Mouse (Mus musculus) hindbrain, embryonic 11.5 days (tissue): Measurements from ENCODE around the gene Hyou1. TPM values are rescaled to one million over a fixed set of nuclear protein-coding genes. Genes with fewer than 3 reads are reported as not detected.
"Not testable (repeated sequence)": the region's sequence is repeated elsewhere in the genome, so short reads cannot be mapped to it uniquely, and the experiment has no call there.

Experiments
- ATAC-seq: fragments of 200-750 bp; cut with Nextera tagmentation; 2 replicates; pipeline ENCODE4 v1.8.0; 2017; ENCODE audit warnings: mild to moderate bottlenecking, moderate TSS enrichment, moderate library complexity; ENCODE audit not compliant: low FRiP score
- DNase-seq: peaks from one replicate; pipeline ENCODE4 v3.0.0-alpha.2; 2015; ENCODE audit warnings: low spot score
- H3K27ac ChIP-seq: fragments of 300-500 bp; sonication (generic); 2 replicates; pipeline ENCODE4 v1.5.1; 2014; ENCODE audit warnings: mild to moderate bottlenecking, low read depth, low read length
- H3K27me3 ChIP-seq: fragments of 300-500 bp; sonication (generic); 2 replicates; pipeline ENCODE4 v1.6.1; 2014; ENCODE audit warnings: mild to moderate bottlenecking, low read length, moderate library complexity, mixed read lengths; ENCODE audit not compliant: control insufficient read depth, insufficient read depth
- H3K36me3 ChIP-seq: fragments of 300-500 bp; sonication (generic); 2 replicates; pipeline ENCODE4 v1.6.1; 2014; ENCODE audit warnings: mild to moderate bottlenecking, low read length, moderate library complexity, mixed read lengths; ENCODE audit not compliant: control insufficient read depth, insufficient read depth
- H3K4me1 ChIP-seq: fragments of 300-500 bp; sonication (generic); replicated peaks from 2 replicates; pipeline ENCODE4 v1.6.1; 2014; ENCODE audit warnings: low read length, mixed read lengths; ENCODE audit not compliant: control insufficient read depth, insufficient read depth
- H3K4me2 ChIP-seq: fragments of 300-500 bp; sonication (generic); replicated peaks from 2 replicates; pipeline ENCODE4 v1.6.1; 2014; ENCODE audit warnings: mild to moderate bottlenecking, low read depth, low read length
- H3K4me3 ChIP-seq: fragments of 300-500 bp; sonication (generic); 2 replicates; pipeline ENCODE4 v1.5.1; 2014; ENCODE audit warnings: low read depth, low read length
- H3K9ac ChIP-seq: fragments of 300-500 bp; sonication (generic); 2 replicates; pipeline ENCODE4 v1.6.1; 2014; ENCODE audit warnings: low read depth, low read length
- H3K9me3 ChIP-seq: fragments of 300-500 bp; sonication (generic); 2 replicates; pipeline ENCODE4 v1.6.1; 2016; ENCODE audit warnings: low read length; ENCODE audit not compliant: control insufficient read depth
- WGBS: fragments of 180-500 bp; shearing (Covaris S2); extraction: QIAGEN DNeasy Blood & Tissue Kit; methylation state at CpG from one replicate; pipeline ENCODE4 v1.1.7; 2014; 5-methylcytosine and 5-hydroxymethylcytosine counted together
- polyA plus RNA-seq: library from polyadenylated mRNA; unstranded; fragments of >200 nt; fragmentation: Nextera tagmentation; extraction: Ambion mirVana; gene quantifications from 2 replicates; pipeline ENCODE4 v1.2.1, GENCODE M21; 2014

Gene Hyou1
- polyA plus RNA-seq, 1 experiment from 2014 or later: 29.7 TPM

- Histone ChIP-seq H3K9ac (peak within 1 kb of the TSS; percentile 83), H3K4me1 (no peaks in the 10 kb centered on the region), H3K4me2 (peak within 1 kb of the TSS; percentile 49), H3K4me3 (peak within 1 kb of the TSS; percentile 74), H3K9me3 (no peaks in the 10 kb centered on the region), H3K36me3 (peaks cover 12% of the 10 kb centered on the region), H3K27ac (no peak within 1 kb of the TSS), H3K27me3 (no peaks in the 10 kb centered on the region)
- 1% methylated on average over 44 of the region's 44 CpGs for WGBS
- peak; percentile 97 for DNase-seq
- peak; percentile 94 for ATAC-seq
Observed at GRCm38 (mm10) chr9:44361190-44361917, 17.9 kb upstream of the Hyou1 start, which contains the start of gene Vps11. Gene Vps11 (minus strand): TSS chr9:44361670.

DNA sequence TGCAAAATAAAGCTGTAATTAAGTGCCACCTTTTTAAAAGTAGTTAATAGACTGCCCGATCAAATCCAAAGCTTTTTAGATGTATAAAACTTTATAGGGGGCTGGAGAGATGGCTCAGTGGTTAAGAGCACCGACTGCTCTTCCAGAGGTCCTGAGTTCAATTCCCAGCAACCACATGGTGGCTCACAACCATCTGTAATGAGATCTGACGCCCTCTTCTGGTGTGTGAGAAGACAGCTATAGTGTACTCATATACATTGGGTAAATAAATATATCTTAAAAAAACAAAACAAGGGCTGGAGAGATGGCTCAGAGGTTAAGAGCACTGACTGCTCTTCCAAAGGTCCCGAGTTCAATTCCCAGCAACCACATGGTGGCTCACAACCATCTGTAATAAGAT lies 17.4 kb upstream of the Hyou1 start:
- WGBS: 49% methylated on average over 4 of the region's 4 CpGs
- not testable (repeated sequence) for H3K27ac ChIP-seq, H3K27me3 ChIP-seq, H3K9ac ChIP-seq, H3K36me3 ChIP-seq, DNase-seq, H3K4me1 ChIP-seq, H3K9me3 ChIP-seq
- H3K4me3 ChIP-seq: peak overlapping the region; percentile 74; the same call in 1 of the 2 replicates
- ATAC-seq: 0 out of 2 replicates have a peak, but pooled peaks have one; percentile 30
- H3K4me2 ChIP-seq: peak overlapping the region; percentile 26; the same call in 1 of the 2 replicates

GRCm38 (mm10) chr9:44364480-44364879 lies 14.8 kb upstream of the Hyou1 start:
- Histone ChIP-seq H3K9ac (no peak overlapping the region), H3K4me3 (no peak overlapping the region), H3K27ac (no peak overlapping the region), H3K36me3 (no peaks in the 10 kb centered on the region), H3K27me3 (no peaks in the 10 kb centered on the region), H3K9me3 (no peaks in the 10 kb centered on the region), H3K4me2 (no peak overlapping the region), H3K4me1 (no peaks in the 10 kb centered on the region)
- DNase-seq: peak; percentile 24
- no peak for ATAC-seq
- WGBS: 64% methylated on average over 3 of the region's 3 CpGs

DNA sequence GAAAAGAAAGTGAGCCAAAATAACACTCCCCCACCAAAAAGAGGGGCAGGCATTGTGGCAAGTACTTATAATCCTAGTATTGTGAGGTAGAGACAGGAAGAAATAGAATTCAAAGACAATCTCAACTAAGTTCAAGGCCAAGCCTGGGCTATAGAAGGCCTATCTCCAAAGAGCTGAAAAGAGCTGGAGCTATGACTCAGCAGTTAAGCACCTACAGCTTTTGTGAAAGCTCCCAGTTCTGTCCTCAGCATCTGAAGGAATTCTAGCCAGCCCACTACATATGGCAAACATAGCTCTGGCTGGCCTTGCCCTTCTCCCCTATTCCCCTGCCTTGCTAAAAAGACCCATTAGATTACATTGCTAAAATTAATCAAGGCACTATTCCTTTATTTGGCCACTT lies 5.9 kb upstream of the Hyou1 start:
- H3K4me1 ChIP-seq: no peaks in the 10 kb centered on the region
- H3K4me3 ChIP-seq: no peak overlapping the region
- H3K27me3 ChIP-seq: no peaks in the 10 kb centered on the region
- DNase-seq (no peak), ATAC-seq (no peak)
- H3K36me3 ChIP-seq: no peaks in the 10 kb centered on the region
- H3K27ac ChIP-seq: no peak overlapping the region
- H3K9ac ChIP-seq: no peak overlapping the region
- no peak overlapping the region for H3K4me2 ChIP-seq
- H3K9me3 ChIP-seq: no peaks in the 10 kb centered on the region

DNA sequence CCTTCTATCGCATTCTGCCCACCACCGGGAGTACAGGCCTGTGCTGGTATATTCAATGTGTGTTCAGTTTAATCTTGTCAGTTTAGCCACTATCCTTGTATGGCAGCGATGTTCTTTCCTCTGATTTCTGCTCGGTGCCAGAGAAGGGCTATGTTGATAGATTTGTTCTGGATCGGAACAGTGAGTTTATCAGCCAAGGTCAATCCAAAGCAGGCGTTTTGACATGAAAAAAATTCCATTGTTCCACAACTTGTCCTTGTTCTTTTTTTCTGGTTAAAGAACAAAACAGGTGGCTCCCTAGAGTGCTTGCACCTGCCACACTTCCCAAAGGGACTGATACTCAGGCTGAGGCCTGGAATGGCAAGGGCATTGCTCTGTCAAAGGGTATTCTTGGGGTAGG lies 3.1 kb upstream of the Hyou1 start:
- 95% methylated on average over 6 of the region's 6 CpGs for WGBS
- Histone ChIP-seq H3K9ac (no peak overlapping the region), H3K4me2 (no peak overlapping the region), H3K36me3 (0 out of 2 replicates have a peak, but pooled peaks cover 1% of the 10 kb centered on the region), H3K4me1 (peaks cover 8% of the 10 kb centered on the region; the same call in 1 of the 2 replicates), H3K9me3 (no peaks in the 10 kb centered on the region), H3K27ac (no peak overlapping the region), H3K27me3 (no peaks in the 10 kb centered on the region), H3K4me3 (no peak overlapping the region)
- ATAC-seq (no peak), DNase-seq (no peak)

GRCm38 (mm10) chr9:44377335-44377734 lies 2.0 kb upstream of the Hyou1 start:
- ATAC-seq, H3K36me3 ChIP-seq, H3K27me3 ChIP-seq, H3K4me3 ChIP-seq, H3K27ac ChIP-seq, H3K9me3 ChIP-seq, DNase-seq, H3K9ac ChIP-seq, H3K4me1 ChIP-seq, H3K4me2 ChIP-seq: not testable (repeated sequence)
- WGBS: 94% methylated on average over 2 of the region's 2 CpGs

DNA sequence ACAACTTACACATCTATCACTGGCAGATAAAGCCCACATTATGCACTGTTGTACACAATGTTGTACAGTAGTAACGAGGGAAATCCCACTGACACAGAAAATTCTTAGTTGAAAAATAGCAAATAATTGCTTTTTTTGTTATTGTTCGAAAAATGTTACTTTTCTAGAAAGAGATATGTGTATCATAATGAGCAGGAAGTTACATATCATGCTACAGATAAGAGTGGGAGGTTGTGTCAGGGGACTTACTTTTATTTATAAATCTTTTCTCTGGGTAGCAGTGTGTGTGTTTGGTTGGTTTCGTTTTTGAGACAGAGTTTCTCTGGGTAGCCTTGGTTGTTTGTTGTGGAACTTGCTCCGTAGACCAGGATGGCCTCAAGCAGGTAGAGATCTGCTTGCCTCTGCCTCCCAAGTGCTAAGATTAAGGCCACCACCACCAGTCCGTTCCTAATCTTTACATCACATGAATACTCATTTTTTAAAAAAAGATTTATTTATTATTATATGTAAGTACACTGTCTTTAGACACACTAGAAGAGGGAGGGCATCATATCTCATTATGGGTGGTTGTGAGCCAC lies 1.0 kb upstream of the Hyou1 start:
- no peaks in the 10 kb centered on the region for H3K27me3 ChIP-seq
- peaks cover 8% of the 10 kb centered on the region; the same call in 1 of the 2 replicates for H3K4me1 ChIP-seq
- H3K9ac ChIP-seq: no peak overlapping the region; the same call in 1 of the 2 replicates
- 92% methylated on average over 5 of the region's 5 CpGs for WGBS
- no peak for ATAC-seq
- peak overlapping the region; percentile 93 for H3K4me3 ChIP-seq
- no peak overlapping the region for H3K27ac ChIP-seq
- peak overlapping the region; percentile 47 for H3K4me2 ChIP-seq
- peaks cover 16% of the 10 kb centered on the region for H3K36me3 ChIP-seq
- no peaks in the 10 kb centered on the region for H3K9me3 ChIP-seq
- no peak for DNase-seq

GRCm38 (mm10) chr9:44379862-44380261 lies 572 bp downstream of the Hyou1 start:
- Histone ChIP-seq H3K36me3 (peaks cover 24% of the 10 kb centered on the region), H3K4me2 (peak overlapping the region; percentile 67), H3K4me1 (peaks cover 8% of the 10 kb centered on the region; the same call in 1 of the 2 replicates), H3K27ac (peak overlapping the region; percentile 58), H3K4me3 (peak overlapping the region; percentile 93), H3K27me3 (no peaks in the 10 kb centered on the region), H3K9me3 (no peaks in the 10 kb centered on the region), H3K9ac (peak overlapping the region; percentile 96)
- 12% methylated on average over 15 of the region's 15 CpGs for WGBS
- no peak for DNase-seq
- peak; percentile 51 for ATAC-seq

GRCm38 (mm10) chr9:44384596-44384995 lies 5.3 kb downstream of the Hyou1 start:
- Histone ChIP-seq H3K36me3 (peaks cover 44% of the 10 kb centered on the region), H3K9ac (no peak overlapping the region), H3K9me3 (no peaks in the 10 kb centered on the region), H3K27ac (no peak overlapping the region), H3K4me2 (no peak overlapping the region), H3K27me3 (no peaks in the 10 kb centered on the region), H3K4me3 (no peak overlapping the region), H3K4me1 (peaks cover 8% of the 10 kb centered on the region; the same call in 1 of the 2 replicates)
- no peak for DNase-seq
- ATAC-seq: no peak
- 93% methylated on average over 13 of the region's 13 CpGs for WGBS
